Mouse (Mus musculus) lung, adult 18-20 months (tissue): ENCODE data around the gene Atpaf2.
"Not testable (repeated sequence)": the region's sequence is repeated elsewhere in the genome, so short reads cannot be mapped to it uniquely, and the experiment has no call there.

Source experiments
- DNase-seq, 2 experiments: peaks; one replicate each; pipeline ENCODE4 v3.0.0; 2022; ENCODE audit warnings: mixed read lengths in 2 of 2

The Atpaf2 gene

DNA sequence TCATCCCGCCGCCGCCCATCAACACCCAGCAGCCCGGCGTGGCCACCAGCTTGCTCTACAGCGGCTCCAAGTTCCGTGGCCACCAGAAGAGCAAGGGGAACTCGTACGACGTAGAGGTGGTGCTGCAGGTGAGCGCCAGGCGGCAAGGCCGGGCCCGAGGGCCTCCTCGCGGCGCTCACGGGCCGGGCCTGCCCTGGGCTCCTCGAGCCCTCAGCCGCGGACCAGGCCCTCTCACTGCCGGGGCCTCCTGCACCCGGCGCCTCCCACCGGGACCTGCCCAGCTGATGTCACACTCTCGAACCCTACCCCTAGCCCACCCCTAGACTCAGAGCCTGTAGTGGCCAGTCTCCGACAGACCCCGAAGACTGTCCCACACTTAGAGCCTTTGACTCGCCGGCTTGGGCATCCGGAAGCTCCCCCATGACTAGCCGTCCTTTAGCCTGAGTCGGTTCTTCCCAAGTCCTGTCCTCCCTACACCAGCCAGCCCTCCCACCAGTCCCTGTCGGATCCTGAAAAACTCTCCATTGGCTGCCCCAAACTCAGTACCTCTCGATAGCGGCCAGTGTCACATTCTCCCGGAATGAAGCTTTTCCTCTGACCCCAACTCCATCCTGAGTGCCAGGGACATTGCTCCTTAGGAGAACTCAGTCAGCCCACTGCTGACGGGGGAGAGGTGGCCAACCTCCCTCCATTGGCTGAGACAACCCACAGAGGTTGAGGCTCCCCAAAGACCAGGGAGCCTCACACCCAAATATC lies at the start of gene Atpaf2:
Atpaf2 (minus strand) TSS at position 741 of the 756 bp plus-strand sequence.
- DNase-seq: peak; percentile 5 to 27

DNA sequence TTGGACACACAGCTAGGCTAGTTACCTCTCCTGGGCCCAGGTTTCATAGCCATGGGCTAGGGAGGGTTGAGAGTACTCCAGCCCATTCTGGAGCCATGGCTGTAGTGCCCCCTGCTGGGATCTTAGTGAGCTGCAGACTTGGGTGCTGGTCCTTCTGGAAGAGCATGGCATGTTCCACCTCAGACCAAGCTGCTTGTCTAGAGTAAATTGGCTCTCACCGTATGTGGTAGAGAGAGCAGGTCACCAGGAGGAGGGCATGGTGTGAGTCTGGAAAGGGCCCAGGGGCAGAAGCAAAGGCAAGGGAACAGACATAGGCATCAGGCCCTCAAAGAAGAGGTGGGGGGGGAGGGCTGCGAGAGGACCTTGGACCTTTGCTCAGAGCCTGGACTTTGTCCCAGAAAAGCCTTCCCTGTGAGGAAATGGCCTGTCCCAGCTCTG lies 47.7 kb upstream of the Atpaf2 start:
- DNase-seq: peak in 1 of 2 experiments; percentile 30

GRCm38 (mm10) chr11:60457973-60458372 lies 39.7 kb upstream of the Atpaf2 start:
- no peak for DNase-seq

DNA sequence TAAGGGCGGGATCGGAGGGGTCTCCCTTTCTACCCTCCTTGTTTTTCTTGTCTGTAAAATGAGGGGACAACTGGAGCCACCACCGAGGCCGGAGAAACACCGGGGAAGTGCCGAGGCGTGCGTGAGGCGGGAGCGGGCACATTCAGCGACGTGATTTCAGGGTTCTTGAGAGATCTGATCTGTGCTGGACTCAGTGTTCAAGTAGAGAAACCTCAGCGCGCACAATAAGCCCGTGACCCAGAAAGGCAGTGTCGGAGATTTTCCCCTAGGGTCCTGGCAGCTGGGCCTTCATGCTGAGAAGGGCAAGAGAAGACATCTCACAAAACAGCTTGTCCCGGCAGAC lies 36.5 kb upstream of the Atpaf2 start:
- no peak for DNase-seq

- peak; percentile 87 for DNase-seq
Measured at GRCm38 (mm10) chr11:60454080-60454744, 36.0 kb upstream of the Atpaf2 start, which contains the start of gene Drg2. Drg2 (plus strand) TSS chr11:60454591.

- no peak for DNase-seq
Measured at GRCm38 (mm10) chr11:60444007-60444406, 25.8 kb upstream of the Atpaf2 start.

DNA sequence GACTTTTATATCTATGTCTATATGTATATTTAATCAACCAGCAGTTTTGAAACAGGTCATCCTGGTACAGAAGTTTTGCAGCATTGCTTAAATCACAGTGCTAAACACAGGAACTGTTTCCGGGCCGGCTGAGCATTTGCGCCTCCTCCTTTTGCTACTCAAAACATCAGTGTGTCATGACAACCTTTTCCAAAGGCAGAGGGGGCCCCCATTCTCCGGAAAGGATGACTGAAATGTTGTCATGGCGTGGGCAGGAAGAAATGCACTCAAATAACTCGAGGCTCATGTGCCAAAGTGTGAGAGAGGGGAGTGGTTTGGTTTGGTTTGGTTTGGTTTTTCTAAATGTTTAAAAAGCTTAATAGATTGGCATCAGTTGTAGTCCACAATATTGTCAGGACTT lies 24.6 kb upstream of the Atpaf2 start:
- no peak for DNase-seq

GRCm38 (mm10) chr11:60440176-60440575 lies 21.9 kb upstream of the Atpaf2 start:
- peak; percentile 35 to 46 for DNase-seq

DNA sequence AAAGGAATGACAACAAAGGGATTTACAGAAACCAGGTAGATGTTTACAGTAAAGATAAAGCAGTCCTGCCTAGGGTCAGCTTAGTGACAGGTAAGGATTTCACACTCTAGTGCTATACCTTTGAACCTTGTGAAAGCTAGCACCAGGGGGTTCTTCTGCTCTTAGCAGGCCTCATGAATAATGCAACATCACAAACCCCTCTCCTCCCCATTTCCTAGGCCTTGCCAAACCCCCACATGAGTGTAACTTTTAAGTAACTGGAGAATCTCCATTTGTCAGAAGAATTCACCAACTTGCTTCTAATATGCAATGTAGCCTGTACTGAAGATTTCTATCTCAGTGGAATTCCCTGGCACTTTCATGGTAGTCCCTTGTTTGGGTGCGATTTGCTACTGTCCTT lies 21.4 kb upstream of the Atpaf2 start:
- DNase-seq: not testable (repeated sequence)

- no peak for DNase-seq
Measured at GRCm38 (mm10) chr11:60436618-60437017, 18.4 kb upstream of the Atpaf2 start.

DNA sequence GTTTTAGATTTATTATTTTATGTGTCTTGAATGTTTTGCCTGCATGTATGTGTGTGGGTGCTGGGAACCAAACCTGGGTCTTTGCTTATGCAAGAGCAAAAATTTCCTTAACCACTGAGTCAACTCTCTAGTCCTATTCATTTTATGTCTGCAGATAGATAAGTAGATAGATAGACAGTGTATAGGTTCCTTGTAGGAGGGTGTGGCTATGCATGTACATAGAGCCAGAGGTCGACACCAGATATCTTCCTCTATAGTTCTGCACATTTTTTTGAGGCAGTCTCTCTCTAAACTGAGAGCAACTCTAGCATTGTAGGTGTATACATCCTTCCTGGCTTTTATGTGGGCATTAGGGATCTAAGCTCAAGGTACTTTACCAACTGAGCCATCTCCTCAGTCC lies 16.9 kb upstream of the Atpaf2 start:
- no peak for DNase-seq

DNA sequence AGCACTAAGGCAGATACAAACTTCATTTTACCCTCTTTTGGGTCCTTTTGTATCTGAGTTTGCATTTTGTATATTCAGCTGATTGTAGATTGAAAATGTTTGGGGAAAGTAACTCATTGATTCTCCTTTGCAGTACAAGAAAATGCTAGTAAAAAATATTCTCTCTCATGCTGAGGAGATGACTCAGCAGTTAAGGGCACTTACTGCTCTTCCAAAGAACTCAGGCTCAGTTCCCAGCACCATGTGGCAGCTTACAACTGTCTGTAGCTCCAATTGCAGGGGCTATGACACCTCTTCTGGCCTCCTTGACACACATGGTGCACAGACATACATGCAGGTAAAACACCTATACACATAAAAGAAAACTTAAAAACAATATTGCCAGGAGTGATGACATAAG lies 15.2 kb upstream of the Atpaf2 start:
- no peak for DNase-seq

DNA sequence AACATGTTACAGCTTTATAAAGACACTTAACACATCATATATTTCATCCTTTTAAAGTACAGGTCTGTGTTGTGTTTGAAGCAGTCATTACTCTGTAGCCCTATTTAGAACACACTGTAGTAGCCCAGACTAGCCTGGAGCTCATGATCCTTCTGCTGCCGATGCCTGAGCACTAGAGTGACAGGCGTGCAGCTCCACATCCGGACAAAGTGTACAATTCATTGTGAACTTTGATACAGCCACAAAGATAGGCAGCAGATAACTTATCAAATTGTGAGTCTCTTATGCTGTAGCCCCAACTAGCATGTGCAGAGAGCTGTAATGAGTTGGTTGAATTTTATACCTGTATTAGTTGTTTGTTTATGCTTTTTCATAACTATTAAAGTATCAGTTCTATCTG lies 9.4 kb upstream of the Atpaf2 start:
- no peak for DNase-seq

DNA sequence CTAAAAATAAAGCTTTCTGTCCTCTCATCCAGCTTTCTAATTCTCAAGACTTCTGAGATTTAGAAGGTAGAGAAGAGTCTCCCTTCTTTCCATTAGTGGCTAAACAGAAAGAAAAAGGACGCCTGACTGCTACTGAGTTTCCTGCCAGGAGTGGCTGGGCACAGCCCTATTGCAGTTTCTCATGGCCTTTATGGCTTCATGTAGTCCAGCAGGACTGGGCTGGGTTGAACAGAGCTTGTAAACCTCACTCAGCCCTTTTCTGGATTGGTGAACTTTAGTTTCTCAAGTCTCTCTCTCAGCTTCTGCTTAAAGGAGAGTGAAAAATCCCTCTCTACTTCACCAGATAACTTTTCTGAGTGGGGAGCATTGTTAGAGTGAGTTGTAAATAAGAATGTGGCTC lies 8.2 kb upstream of the Atpaf2 start:
- no peak for DNase-seq

DNA sequence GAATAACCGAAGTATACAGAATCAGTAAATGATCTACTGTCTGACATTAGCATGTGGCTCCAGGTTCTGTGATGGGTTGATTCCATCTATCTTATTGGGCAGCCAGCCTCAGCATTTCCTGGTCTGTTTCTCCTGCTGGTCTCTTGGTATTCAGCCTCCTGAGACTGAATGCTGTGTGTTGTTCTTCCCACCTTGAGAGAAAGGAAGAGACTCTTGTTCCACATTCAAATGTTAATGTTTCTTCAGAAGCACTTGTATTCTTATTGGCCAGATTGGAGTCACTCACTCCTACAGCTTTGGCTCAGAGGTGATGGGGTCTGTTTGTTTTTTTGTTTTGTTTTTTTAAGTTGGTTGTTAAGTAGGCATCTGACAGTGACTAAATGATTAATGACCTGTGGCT lies 4.7 kb upstream of the Atpaf2 start:
- no peak for DNase-seq

GRCm38 (mm10) chr11:60422046-60422668 lies 3.9 kb upstream of the Atpaf2 start:
- no peak for DNase-seq

GRCm38 (mm10) chr11:60418473-60418803 lies 181 bp upstream of the Atpaf2 start:
- no peak for DNase-seq

DNA sequence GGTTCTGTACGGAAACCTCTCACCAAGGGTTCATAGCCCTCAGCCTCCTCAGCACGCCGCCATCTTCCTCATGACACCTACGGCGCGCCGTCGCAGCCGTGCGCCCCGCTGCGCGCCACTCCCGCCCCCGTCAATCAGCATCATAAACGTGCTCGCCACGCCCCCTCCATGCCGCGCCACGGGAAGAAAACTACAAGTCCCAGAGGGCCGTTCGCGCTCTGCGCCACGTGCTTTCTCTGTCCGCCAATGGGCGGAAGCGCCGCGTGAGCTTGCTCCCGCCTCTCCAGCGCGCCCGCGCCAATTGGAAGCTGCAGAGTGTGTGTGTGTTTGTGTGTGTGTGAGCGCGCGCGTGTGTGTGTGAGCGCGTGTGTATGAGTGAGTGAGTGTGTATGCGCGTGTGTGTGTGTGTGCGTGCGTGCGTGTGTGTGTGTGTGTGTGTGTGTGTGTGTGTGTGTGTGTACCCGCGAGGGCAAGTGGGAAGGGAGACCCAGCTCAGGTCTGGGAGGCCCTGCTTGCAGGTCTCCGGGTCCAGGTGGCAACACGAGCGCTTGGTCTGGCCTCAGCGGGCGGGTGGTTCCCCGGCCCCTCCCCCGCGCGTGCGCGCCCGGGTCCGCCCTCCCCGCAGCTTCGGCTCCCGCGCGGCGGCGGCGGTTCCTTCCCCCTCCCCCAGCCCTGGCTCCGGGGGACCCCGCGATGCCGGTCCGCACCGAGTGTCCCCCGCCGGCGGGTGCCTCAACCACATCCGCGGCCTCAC lies 1.1 kb downstream of the Atpaf2 start, which contains the start of gene Gid4:
Gid4 (plus strand) TSS at position 183 of the 754 bp plus-strand sequence.
- peak; percentile 98 to 99 for DNase-seq

- DNase-seq: no peak
Measured at GRCm38 (mm10) chr11:60416590-60416962, 1.7 kb downstream of the Atpaf2 start.

DNA sequence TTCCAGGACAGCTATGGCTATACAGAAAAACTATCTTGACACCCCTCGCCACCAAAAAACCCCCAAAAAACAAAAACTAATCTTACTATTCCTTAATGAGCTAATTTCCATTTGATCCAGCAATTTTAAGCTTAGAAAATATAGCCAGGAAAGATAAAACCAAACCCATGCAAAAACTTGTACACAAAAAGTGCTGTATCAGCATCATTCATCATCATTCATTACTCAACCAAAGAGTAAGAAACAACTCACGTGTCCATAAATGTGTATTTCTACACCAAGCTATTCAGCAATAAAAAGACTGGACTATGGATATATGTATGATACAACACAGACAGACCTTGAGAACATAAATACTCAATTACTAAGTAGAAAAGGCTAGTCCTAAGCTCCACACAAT lies 5.3 kb downstream of the Atpaf2 start:
- DNase-seq: no peak

DNA sequence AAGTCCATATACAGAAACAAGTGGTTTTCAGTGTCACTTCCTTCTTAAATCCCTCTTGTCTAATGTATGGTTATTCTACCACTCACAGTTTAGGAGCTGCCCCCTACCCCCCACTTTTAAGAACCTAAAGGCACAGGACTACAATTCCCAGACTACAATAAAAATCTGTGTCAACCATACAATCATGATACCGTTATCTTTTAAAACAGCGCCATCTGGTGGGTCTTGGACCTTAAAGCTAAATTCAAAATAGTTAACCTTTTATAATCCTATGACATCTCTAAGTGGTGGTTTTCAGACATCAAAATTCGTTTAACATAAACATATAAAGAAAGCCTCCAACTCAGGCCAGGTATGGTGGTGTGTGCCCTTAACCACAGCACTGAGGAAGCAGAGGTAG lies 6.1 kb downstream of the Atpaf2 start:
- peak; percentile 12 to 62 for DNase-seq

GRCm38 (mm10) chr11:60406606-60407005 lies 11.7 kb downstream of the Atpaf2 start:
- DNase-seq: no peak

DNA sequence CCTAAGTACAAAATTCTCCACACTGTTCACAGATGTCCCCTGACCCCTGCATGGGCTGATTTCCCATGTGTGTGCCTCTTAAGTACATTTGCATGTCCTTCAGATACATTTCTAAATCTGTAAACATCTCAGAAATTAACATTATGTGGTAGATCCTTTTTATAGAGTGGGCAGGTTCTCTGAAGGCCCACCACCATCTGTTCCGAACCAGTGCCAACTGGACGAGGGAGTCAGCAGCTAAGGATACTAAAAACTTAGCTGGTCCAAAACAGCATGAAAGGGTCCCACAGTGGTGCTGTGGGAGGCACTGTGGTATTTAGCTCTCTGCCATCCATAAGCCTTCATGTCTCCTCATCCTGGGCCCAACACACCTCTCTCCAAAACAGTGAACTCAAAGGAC lies 21.1 kb downstream of the Atpaf2 start:
- no peak for DNase-seq
